Mouse (Mus musculus) layer of hippocampus, postnatal 10 days (tissue): Measurements from ENCODE around the gene Tecpr1. TPM values are rescaled to one million over a fixed set of nuclear protein-coding genes. Genes with fewer than 3 reads are reported as not detected.

ENCODE experiments used
- DNase-seq, 2 experiments: peaks; one replicate each; pipeline ENCODE4 v3.0.0; 2021; ENCODE audit warnings: low spot score in 2 of 2
- total RNA-seq, 2 experiments: library from RNA; stranded (reverse); gene quantifications; 2 replicates each; pipeline ENCODE4 v1.2.3; 2021

Tecpr1 gene
- total RNA-seq, 2 experiments from 2014 or later = 85.3 to 99.4 TPM

DNA sequence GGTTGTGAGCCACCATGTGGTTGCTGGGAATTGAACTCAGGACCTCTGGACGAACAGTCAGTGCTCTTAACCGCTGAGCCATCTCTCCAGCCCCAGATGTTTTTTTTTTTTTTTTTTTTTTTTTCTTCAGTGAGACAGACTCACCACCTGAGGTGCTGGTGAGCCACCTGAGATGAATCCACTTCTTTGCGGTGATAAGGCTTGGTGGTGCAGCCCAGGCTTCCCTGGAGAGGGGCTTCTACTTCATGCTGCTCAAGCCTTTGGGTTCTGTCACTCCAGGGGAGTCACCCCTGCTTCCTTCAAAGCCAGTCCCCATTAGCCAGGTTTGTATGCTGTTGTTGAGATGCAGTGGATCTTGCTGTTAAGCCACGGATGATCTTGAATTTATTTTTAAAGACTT lies 29.8 kb upstream of the Tecpr1 start:
- no peak for DNase-seq

DNA sequence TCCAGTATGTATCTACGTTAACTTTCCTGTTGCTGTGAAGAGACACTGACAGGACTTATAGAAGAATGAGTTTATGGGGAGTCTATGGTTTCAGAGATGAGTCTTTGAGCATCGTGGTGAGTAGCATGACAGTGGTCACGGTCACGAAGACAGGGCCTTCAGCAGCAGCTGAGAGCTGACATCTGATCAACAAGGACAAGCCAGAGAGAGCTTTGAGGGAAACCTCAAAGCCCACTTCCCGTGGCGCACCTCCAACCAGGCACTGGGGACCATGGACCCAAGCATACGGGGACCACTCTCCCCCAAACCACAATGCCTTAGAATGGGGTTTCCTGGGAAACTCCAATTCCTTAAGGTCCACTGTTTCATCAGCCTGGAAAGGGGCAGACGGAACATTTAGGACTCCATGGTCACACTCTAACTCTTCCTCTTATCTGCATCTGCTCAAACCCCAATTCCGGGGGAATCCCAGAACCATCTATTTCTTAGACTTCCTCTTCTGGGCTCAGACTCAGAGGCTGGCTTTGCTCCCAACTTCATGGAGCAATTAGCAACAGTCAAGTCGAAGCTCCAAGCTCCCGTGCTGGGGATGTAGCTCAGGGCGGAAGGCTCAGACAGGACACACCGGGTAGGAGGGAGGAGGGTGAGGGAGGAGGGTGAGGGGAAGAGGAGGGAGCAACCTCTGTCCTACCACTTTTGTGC lies 28.6 kb upstream of the Tecpr1 start:
- no peak for DNase-seq

DNA sequence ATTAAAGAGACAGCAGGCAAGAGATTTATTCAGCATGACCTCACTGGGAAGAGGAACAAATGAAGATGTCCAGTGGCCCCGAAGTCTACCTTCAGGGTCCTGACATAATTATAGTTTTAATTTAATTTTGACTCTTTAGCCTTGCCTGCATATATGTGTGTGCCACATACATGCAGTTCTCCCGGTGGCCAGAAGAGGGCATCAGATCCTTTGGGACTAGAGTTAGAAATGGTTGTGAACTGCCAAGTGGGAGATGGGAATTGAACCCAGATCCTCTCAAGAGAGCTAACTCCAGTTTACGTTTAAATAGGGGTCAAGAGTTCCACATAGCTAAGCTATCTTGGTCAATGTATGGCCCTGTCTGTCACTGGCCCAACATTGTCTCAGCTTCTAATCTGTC lies 26.5 kb upstream of the Tecpr1 start:
- no peak for DNase-seq

DNA sequence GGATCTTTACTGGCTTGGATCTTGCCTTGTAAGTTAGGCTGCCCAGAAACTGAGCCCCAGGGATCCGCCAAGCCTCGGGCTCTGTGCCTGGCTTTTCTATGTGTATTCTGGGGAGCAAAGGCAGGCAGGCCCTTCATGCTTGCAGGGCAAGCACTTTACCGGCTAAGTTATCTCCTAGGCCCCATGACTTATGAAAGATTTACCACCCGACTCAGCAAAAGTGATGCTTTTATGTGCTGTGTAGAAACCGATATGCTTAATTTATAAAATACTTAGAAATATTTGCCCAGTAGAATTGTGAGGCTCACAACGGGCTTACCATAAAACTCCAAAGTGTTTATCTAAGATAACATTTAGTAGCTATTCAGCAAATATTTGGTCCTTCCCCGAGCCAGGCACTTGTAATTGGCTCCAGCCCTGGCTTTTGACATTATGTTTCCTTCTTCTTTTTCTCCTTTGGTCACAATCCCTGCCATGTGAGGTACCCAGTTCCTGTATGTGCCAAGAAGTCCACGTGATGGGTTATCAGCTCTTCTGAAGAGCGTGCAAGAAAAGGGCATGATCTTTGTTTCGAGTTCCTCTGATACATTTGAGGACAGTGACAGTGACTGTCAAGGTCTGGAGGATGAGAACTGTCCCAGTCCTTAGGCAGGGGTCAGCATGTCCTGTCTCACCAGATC lies 24.6 kb upstream of the Tecpr1 start:
- DNase-seq = no peak

DNA sequence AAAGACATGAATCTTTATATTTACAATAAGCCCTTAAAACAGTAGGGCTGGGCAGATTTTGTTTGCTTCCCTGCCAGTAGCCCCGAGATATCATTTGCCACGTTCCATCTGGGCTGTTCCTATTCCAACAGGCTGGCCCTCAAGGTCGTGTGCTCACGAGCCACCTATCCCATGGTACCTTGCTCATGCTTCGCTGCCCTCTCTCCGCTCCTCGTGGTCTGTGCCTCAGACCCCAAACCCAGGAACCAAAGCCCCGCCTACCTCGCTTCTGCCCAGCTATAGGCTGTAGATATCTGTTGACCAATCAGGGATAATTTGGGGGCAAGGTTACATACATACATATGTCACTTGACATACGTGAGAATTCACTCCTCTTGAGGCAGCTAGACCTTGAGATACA lies 23.9 kb upstream of the Tecpr1 start:
- no peak for DNase-seq

DNA sequence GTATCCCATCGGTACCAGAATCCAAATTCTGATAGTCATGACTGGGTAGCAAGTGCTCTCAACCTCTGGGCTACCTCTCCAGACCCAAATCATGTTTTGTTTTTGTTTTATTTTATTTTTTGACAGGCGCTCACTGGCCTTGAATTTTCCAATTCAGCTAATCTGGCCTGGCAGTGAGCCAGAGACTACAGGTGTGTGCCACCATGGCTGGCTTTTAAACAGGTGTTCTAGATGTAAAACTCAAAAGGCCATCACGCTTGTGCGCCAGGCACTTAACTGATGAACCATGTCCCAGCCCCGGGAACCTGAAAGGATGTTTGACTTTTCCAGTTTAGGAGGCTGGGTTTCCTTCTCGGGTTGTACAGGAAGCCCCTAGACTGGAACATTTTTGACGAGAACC lies 23.3 kb upstream of the Tecpr1 start:
- no peak for DNase-seq

DNA sequence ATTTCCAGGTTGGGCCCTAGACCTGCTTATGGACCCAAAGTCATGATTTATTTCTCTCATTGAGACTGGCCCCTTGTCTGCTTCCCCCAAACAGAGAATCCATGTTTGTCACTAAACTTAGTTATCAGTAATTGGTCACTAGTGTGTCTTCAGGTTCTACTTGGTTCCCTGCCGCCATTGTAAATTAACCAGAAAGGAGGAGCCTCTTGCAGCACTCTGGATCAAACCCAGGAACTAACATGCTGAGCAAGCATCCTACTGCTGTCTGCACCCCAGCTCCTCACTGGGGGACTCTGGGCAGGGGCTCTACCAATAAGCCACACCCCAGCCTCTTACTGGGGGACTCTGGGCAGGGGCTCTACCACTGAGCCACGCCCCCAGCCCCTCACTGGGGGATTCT lies 22.2 kb upstream of the Tecpr1 start:
- DNase-seq = no peak

DNA sequence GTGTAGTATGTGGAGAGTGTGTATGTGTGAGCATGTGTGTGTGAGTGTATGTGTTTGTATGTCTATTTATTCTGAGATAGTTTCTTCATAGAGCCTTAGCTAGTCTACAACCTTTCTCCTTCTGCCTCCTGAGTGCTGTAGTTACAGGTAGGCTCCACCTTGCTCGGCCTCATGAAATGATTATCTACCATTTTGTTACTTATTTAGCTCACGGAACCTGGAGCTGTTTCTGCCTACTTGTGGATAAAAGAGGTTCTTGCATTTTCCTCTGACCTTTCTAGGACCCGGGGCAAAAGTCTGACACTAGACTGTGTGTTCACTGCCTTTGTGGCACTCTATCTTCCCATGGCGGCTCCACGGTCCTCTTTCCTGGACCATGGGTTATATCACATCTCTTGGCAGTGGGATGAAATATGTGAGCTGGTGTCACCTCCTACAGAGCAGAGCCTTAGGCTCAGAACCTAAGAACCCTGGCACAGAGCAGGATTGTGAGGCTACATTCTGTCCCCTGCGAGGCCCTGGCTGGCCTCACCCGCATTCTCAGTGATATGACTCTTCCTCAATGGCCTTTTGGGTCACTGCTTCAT lies 20.6 kb upstream of the Tecpr1 start, which contains the start of gene Bri3:
Gene Bri3, plus strand, starts transcription at position 537 of the 587 bp plus-strand sequence.
- no peak for DNase-seq

DNA sequence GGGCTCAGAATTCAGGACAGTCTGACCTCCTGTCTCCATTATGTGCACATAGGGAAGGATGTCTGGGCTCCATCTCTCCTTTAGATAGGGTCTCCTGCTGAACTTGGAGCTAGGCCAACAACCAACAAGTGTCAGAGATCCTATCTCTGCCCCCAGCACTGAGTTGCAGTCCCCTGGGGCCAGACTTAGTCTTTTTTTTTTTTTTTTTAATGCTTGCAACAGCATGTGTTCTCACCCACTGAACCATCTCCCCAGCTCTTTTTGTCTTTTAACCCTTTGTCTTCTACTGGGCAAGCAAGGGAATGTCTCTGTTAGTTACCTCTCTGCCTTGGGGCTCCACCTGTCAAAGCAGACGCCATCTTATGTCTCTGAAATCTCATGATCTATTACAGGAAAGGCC lies 15.6 kb upstream of the Tecpr1 start:
- DNase-seq = no peak

DNA sequence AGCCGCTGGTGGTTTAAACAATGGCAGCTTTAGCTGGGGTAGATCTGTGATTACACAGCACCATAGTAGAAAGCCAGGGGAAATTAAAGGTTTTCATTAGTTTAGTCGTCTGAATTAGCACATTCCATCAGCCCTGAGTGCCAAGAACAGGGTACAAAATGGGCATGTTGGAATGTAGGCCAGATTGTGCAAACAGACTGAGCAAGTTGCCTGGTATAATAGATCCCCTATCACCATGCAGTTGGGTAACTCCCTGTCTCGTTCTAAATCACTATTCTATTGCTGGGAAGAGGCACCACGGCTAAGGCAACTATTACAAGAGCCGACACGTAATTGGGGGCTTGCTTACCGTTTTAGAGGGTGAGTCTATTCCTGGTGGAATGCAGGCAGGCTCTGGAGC lies 11.3 kb upstream of the Tecpr1 start:
- peak; percentile 26 to 40 for DNase-seq

DNA sequence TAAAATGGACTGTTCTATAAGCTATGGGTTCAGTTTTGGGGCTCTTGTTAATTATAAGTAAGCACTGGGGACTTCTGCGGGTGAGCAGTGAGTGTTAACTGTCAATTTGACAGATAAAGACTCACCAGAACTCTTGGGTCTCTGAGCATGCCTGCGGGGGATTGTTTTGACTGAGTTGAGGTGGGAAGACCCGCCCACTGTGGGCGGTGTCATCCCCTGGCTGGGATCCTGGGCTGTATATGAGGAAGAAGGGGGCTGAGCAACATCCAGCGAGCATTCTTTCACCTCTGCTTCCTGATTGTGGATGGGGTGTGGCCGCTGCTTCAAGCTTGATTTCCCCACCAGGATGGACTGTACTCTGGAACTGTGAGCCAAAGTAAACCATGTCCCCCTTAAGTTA lies 10.8 kb upstream of the Tecpr1 start:
- no peak for DNase-seq

DNA sequence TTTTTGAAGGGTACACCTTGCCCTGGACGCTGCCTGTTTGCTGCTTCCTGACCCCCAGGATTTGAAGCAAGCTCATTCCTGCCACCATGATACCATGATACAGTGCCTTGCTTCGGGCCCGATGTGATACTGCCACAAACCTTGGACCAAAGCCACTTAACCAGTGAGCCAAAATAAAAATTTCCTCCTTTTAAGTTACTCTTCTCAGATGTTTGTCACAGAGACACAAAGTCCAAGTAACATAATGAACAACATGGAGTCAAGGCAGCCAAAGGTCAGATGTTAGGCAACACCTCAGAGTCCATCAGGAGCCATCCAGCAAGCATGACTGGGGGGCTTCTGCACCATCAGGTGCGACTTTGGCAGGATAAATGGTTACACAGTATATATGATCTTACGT lies 9.1 kb upstream of the Tecpr1 start:
- no peak for DNase-seq

DNA sequence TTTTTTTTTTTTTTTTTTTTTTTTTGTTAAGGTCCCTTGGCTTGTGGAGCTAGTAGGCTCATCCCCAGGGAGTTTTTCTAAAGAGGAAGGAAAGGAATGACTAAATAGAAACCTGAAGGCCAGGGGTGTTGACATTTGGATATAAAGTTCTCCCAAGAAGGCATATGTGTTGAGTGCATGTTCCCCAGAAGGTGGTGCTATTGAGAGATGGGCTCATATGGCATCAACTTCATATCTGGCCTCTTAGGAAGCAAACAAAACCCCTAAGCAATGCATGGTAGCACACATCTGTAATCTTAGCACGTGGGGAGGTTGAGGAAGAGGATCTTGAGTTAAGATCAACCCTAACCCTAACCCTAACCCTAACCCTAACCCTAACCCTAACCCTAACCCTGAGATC lies 8.0 kb upstream of the Tecpr1 start:
- DNase-seq = no peak

DNA sequence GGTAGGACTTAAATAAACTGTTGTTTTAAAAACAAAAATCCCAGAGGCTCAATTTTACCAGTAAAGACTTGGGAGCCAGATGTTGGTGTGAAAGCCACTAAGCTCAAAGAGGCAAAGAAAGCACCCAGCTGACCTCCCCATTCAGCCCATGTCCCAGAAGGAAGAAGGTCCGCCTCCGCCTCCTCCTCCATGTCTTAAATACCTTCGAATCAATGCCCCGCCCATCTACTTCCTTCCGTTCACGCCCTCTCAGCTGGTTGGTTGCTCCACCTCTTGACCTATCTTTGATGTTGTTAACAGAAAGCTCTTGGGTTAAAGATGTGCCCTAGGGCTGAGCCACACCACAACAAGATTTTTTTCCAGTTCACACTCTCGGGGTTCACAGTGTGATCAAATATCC lies 6.8 kb upstream of the Tecpr1 start:
- DNase-seq = no peak

DNA sequence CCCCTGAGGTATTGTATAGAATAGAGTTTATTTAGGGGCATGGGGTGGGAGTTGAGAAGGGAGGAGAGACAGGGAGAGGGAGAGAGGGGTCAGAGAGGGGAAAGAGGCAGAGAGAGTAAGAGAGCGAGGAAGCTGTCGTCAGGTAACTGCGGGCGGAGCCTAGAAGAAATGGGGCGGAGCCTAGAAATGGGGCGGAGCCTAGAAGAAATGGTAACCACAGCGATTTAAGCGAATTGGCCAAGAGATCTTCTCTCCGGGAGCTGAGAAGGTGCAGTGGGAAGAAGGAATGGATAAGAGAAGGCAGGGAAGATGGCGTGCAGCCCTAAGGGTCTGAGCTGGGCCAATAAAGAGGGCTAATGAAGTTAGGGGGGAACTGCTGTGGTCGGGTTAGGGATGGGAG lies 2.8 kb upstream of the Tecpr1 start:
- DNase-seq = no peak

DNA sequence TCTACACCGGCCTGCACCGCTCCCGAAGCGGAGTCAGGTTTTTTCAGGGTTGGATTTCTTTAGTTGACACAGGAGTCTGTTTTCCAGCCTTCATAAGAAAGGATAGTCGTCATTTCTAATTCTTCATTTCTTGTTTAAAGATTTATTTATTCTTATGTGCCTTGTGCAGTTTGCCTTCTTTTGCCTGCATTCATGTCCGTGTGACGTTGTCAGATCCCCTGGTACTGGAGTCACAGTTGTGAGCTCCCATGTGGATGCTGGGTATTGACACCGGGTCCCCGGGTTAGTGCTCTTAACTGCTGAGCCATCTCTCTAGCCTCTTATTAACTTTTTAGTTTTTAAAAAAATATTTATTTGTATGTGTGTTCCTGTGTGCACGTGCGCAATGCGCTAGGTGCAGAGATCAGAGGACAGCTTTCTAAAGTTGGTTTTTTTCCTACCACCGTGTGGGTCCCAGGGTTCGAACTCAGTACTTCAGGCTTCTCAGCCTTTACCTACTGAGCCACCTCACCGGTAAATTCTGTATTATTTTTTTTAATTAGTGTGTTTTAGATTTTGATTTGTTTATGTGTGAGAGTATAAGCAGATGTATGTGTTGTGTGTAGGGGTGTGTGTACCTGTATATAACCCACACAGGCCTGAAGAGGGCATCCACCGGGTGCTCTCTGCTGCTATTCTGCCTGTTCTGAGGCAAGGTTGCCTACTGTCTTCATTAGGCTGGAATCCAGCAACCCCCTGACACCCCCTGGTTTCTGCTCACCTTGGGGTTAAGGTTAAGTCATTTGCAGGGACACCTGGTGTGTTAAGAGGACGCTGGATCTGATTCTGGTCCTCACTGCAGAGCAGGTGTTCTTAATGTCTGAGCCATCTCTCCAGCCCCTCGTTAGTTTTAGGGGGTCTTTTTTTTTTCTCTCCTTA lies 743 bp upstream of the Tecpr1 start:
- no peak for DNase-seq

DNA sequence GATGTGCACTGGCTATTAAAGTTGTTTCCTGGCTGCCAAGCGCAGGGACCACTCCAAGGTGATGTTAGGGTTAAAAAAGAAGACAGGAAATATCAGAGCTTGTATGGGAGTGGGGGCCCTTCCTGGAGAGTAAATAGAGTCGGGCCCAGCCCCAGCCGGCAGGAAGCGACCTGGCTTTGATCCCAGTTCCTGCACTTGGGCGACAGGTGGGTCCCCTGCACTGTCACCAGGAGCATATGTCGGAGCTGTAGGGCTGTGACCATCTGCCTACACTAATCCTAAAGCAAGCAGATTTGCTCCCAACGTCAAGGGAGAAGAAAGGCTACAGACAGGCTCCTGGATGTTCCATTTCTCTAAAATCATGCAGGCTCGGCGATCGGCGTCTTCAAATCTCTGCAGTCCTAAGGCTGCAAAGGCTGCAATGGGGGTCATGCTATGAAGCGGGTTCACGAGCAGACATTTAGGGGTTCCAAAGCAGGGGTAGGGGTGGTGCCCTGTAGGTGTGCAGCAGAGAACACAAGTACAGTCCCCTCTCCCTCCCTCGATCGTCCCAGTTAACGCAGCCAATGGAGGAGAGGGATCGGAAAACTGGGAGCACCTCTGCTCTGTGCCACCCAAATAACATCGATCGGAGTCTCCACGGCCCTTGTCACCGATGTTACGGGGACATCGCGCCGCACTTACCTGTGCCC lies 458 bp downstream of the Tecpr1 start:
- peak; percentile 28 to 34 for DNase-seq

DNA sequence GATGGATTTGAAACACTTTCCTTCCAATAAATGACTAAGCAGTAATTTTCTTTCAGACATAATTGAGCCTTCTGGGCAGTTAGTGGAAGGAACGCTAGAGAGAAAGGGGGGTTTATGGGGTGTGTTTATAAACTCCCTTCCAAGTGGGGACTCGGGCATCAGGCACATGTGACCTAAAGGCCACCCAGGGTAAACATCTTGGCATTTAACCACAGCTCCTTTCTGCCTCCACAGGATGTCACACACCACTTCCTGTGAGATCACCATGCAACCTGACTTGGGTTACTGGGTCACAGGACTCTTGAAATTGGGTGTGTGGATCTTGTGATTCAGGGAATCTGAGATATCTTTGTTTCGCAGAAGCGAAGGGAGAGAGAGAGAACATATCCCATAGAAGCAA lies 2.1 kb downstream of the Tecpr1 start:
- no peak for DNase-seq

DNA sequence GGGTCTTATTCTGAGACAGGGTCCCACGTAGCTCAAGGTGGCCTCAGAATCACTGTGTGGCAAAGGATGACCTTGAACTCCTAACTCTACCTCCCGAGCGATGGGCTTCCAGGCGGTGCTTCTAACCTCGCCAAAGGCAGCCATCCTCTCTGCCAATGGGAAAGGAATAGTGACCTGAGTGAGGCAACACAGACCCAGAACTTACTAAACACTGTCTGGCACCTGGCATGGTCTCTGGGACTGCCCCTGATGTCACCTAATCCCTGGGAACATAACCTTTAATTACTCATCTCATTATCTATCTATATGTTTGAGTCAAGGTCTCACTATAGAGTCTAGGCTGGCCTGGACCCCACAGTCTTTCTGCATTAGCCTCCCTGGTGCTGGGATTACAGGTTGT lies 3.5 kb downstream of the Tecpr1 start:
- DNase-seq = no peak

DNA sequence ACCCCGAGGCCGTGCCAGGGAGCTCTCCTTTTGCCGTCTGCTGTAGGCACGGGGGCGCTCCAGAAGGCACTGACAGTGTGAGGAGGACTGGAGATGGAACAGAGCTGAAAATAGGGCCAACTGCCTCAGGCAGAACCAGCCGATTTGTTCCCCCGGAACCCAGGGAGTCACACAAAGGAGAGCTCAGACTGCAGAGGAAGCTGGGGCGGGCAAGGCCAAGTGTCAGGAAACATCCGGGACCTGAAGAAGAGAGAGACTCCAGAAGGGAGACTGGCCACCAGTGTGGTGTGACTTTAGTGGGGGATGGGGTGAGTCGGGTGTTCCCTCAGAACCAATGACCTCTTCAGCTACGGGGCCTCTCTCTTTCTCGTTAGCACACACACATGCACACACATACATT lies 4.1 kb downstream of the Tecpr1 start:
- no peak for DNase-seq

DNA sequence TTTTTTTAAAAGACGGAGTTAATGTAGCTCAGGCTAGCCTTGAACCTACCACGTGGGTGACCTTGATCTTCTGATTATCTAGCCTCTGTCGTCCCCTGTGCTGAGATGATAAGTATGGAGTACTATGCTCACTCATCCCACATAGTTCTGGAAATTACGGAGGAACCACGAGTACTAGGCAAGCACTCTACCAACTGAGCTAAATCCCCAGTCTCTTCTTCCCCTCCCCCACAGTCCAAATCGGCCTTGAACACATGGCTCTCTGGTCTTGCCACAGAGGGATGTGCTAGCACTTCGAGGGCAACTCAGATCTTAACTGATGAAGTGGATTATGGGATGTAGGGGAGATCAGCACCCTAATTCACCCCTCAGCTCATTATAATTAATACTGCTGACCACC lies 5.4 kb downstream of the Tecpr1 start:
- DNase-seq = no peak
